Mouse (Mus musculus): ENCODE results near the gene Mknk1. TPM values are rescaled to one million over a fixed set of nuclear protein-coding genes. Genes with fewer than 3 reads are reported as not detected.

Gene Mknk1
- total RNA-seq, 2 experiments from 2014 or later: 28.9 to 30.6 TPM

GRCm38 (mm10) chr4:115846656-115847055 is 7.7 kb downstream of the Mknk1 start:
- DNase-seq: no peak

- DNase-seq: no peak
These were observed 8.4 kb downstream of the Mknk1 start for GRCm38 (mm10) chr4:115847377-115847776.

GRCm38 (mm10) chr4:115848083-115848482 is 9.1 kb downstream of the Mknk1 start:
- DNase-seq: no peak

GRCm38 (mm10) chr4:115848990-115849677 is 10.1 kb downstream of the Mknk1 start:
- no peak for DNase-seq

- no peak for DNase-seq
These were observed 11.1 kb downstream of the Mknk1 start for GRCm38 (mm10) chr4:115850111-115850510.

- no peak for DNase-seq
These were observed 11.6 kb downstream of the Mknk1 start for GRCm38 (mm10) chr4:115850631-115851030.

- DNase-seq: no peak
These were observed 12.6 kb downstream of the Mknk1 start for GRCm38 (mm10) chr4:115851569-115851968.

- no peak for DNase-seq
These were observed 16.1 kb downstream of the Mknk1 start for GRCm38 (mm10) chr4:115855100-115855499.

GRCm38 (mm10) chr4:115855609-115856008 is 16.6 kb downstream of the Mknk1 start:
- DNase-seq: no peak

- DNase-seq: no peak
These were observed 17.3 kb downstream of the Mknk1 start for GRCm38 (mm10) chr4:115856282-115856681.

GRCm38 (mm10) chr4:115857293-115857883 is 18.4 kb downstream of the Mknk1 start:
- no peak for DNase-seq

- no peak for DNase-seq
These were observed 24.4 kb downstream of the Mknk1 start for GRCm38 (mm10) chr4:115863352-115863751.

- DNase-seq: no peak
These were observed 24.9 kb downstream of the Mknk1 start for GRCm38 (mm10) chr4:115863880-115864279.

- no peak for DNase-seq
These were observed 30.7 kb downstream of the Mknk1 start for GRCm38 (mm10) chr4:115869512-115870210.

- no peak for DNase-seq
These were observed 34.2 kb downstream of the Mknk1 start for GRCm38 (mm10) chr4:115873231-115873630.

- no peak for DNase-seq
These were observed 39.2 kb downstream of the Mknk1 start for GRCm38 (mm10) chr4:115878216-115878678.

GRCm38 (mm10) chr4:115878828-115879227 is 39.8 kb downstream of the Mknk1 start:
- DNase-seq: no peak

- no peak for DNase-seq
These were observed 42.2 kb downstream of the Mknk1 start for GRCm38 (mm10) chr4:115881183-115881582.

GRCm38 (mm10) chr4:115882195-115882594 is 43.2 kb downstream of the Mknk1 start:
- DNase-seq: no peak

- DNase-seq: no peak
These were observed 45.0 kb downstream of the Mknk1 start, which contains the start of gene Kncn for GRCm38 (mm10) chr4:115884022-115884421. TSS of gene Kncn (plus strand) at chr4:115884400.

- no peak for DNase-seq
These were observed 46.8 kb downstream of the Mknk1 start for GRCm38 (mm10) chr4:115885846-115886245.

- DNase-seq: no peak
These were observed 47.9 kb downstream of the Mknk1 start for GRCm38 (mm10) chr4:115886875-115887274.

GRCm38 (mm10) chr4:115890066-115890465 is 51.1 kb downstream of the Mknk1 start:
- no peak for DNase-seq

All from gastrocnemius, postnatal 10 days (tissue).